Mouse (Mus musculus): ENCODE measurements around the gene Arpc3. TPM values are rescaled to one million over a fixed set of nuclear protein-coding genes. Genes with fewer than 3 reads are reported as not detected.

The Arpc3 gene
- polyA plus RNA-seq, 1 experiment, result 203 TPM

- DNase-seq, result no peak
- TF ChIP-seq POLR2A (IDR thresholded peaks at IDR 0.05; ENCODE audit: borderline replicate concordance, insufficient read depth, low read length), result no peak
- TF ChIP-seq CTCF (IDR thresholded peaks at IDR 0.05; ENCODE audit: borderline replicate concordance, insufficient read depth, low read depth, low read length), result no peak
- WGBS, result 84% methylated on average over 9 of the region's 9 CpGs
- H3K27ac ChIP-seq (ENCODE audit: insufficient read depth, low read length), result 0 out of 2 replicates have a peak overlapping the region, but pooled peaks have one; percentile 17
- peaks cover 35% of the 10 kb centered on the region for H3K4me1 ChIP-seq (ENCODE audit: control insufficient read depth, insufficient read depth, low read length)
- H3K4me3 ChIP-seq (replicated peaks; ENCODE audit: insufficient read depth, low read depth, low read length), result no peak overlapping the region
- no peaks in the 10 kb centered on the region for H3K27me3 ChIP-seq (ENCODE audit: control insufficient read depth, insufficient read depth, low read length)
Observed at GRCm38 (mm10) chr5:122461431-122461830, 69.8 kb downstream of the Arpc3 start.

Other genes with a start within 250 kb of the Arpc3 start
- gene Ppp1cc, start 233.6 kb upstream of the Arpc3 start, polyA plus RNA-seq (2012; rRNA removed), result 410 and 458 TPM in 2 replicates
- gene Hvcn1, start 185.1 kb upstream of the Arpc3 start, polyA plus RNA-seq (2012; rRNA removed), result 1.00 and 1.3 TPM in 2 replicates
- 28.6 and 29.2 TPM in 2 replicates for gene Tctn1, start 127.4 kb upstream of the Arpc3 start, polyA plus RNA-seq (2012; rRNA removed)
- gene Pptc7, start 107.5 kb upstream of the Arpc3 start, polyA plus RNA-seq (2012; rRNA removed), result 46.4 and 48.4 TPM in 2 replicates
- gene Rad9b, start 37.6 kb upstream of the Arpc3 start, polyA plus RNA-seq (2012; rRNA removed), result 6.9 TPM in 2 replicates
- 170 and 180 TPM in 2 replicates for gene Vps29, start 37.5 kb upstream of the Arpc3 start, polyA plus RNA-seq (2012; rRNA removed)
- gene Gpn3, start 20.0 kb upstream of the Arpc3 start, polyA plus RNA-seq (2012; rRNA removed), result 46.5 and 48.7 TPM in 2 replicates
- gene Fam216a, start 19.5 kb upstream of the Arpc3 start, polyA plus RNA-seq (2012; rRNA removed), result 94.8 and 98.5 TPM in 2 replicates
- 36.0 and 38.0 TPM in 2 replicates for gene Anapc7, start 29.8 kb downstream of the Arpc3 start, polyA plus RNA-seq (2012; rRNA removed)
- gene Atp2a2, start 110.3 kb downstream of the Arpc3 start, polyA plus RNA-seq (2012; rRNA removed), result 422 and 482 TPM in 2 replicates
- gene Ift81, start 222.6 kb downstream of the Arpc3 start, polyA plus RNA-seq (2012; rRNA removed), result 20.4 and 22.3 TPM in 2 replicates

Data from cerebellum, adult 2 months (tissue).